Mouse (Mus musculus) limb, embryonic 11.5 days (tissue): ENCODE data around the gene Pspn. TPM values are rescaled to one million over a fixed set of nuclear protein-coding genes. Genes with fewer than 3 reads are reported as not detected.

Experiments used
- ATAC-seq: fragments of 200-750 bp; cut with Nextera tagmentation; 2 replicates; pipeline ENCODE4 v1.8.0; 2017; ENCODE audit warnings: low read depth; ENCODE audit not compliant: insufficient number of reproducible peaks, low FRiP score, low TSS enrichment
- DNase-seq: peaks from one replicate; pipeline ENCODE4 v3.0.0-alpha.2; 2015; ENCODE audit warnings: low spot score
- H3K27ac ChIP-seq: fragments of 300-500 bp; sonication (generic); replicated peaks from 2 replicates; pipeline ENCODE4 v1.5.1; 2014; ENCODE audit warnings: low read depth, mild to moderate bottlenecking, low read length
- H3K27me3 ChIP-seq: fragments of 300-500 bp; sonication (generic); 2 replicates; pipeline ENCODE4 v1.6.1; 2014; ENCODE audit warnings: mild to moderate bottlenecking, low read length, mixed read lengths; ENCODE audit not compliant: control insufficient read depth, insufficient read depth
- H3K36me3 ChIP-seq: fragments of 300-500 bp; sonication (generic); 2 replicates; pipeline ENCODE4 v1.6.1; 2014; ENCODE audit warnings: mild to moderate bottlenecking, low read length, moderate library complexity, mixed read lengths; ENCODE audit not compliant: control insufficient read depth, insufficient read depth
- H3K4me1 ChIP-seq: fragments of 300-500 bp; sonication (generic); 2 replicates; pipeline ENCODE4 v1.6.1; 2014; ENCODE audit warnings: low read length, mixed read lengths; ENCODE audit not compliant: control insufficient read depth, insufficient read depth
- H3K4me2 ChIP-seq: fragments of 300-500 bp; sonication (generic); 2 replicates; pipeline ENCODE4 v1.6.1; 2014; ENCODE audit warnings: low read depth, mild to moderate bottlenecking, moderate library complexity; ENCODE audit not compliant: severe bottlenecking
- H3K4me3 ChIP-seq: fragments of 300-500 bp; sonication (generic); 2 replicates; pipeline ENCODE4 v1.5.1; 2014; ENCODE audit warnings: low read depth, low read length
- H3K9ac ChIP-seq: fragments of 300-500 bp; sonication (generic); 2 replicates; pipeline ENCODE4 v1.6.1; 2014; ENCODE audit warnings: mild to moderate bottlenecking, low read length
- H3K9me3 ChIP-seq: fragments of 300-500 bp; sonication (generic); 2 replicates; pipeline ENCODE4 v1.6.1; 2016; ENCODE audit warnings: low read length; ENCODE audit not compliant: control insufficient read depth
- WGBS: fragments of 180-500 bp; shearing (Covaris S2); extraction: QIAGEN DNeasy Blood & Tissue Kit; methylation state at CpG from one replicate; pipeline ENCODE4 v1.1.7; 2014; 5-methylcytosine and 5-hydroxymethylcytosine counted together
- polyA plus RNA-seq: library from polyadenylated mRNA; unstranded; fragments of >200 nt; fragmentation: Nextera tagmentation; extraction: Ambion mirVana; gene quantifications from 2 replicates; pipeline ENCODE4 v1.2.1, GENCODE M21; 2014

Pspn gene
- polyA plus RNA-seq, 1 experiment from 2014 or later, result 0.72 TPM

DNA sequence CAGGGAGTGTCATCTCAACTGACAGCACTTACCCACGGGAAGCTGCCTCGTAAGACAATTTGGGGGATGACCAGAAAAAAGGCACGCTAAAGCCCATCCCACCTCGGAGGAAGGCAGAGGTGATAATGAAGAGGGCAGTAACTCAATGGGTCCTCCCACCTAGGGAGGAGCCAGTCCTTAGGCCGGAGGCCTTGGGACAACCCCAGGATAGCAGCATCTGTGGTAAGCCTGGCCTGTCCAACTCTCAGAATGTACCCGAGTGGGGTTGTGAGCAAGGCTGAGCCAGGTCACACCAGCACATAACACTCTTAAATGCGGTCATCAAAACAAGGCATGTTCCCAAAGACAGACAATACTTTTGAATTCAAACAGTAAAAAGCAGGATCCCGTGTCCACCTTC is 29.9 kb upstream of the Pspn start:
- H3K27ac ChIP-seq, result no peak overlapping the region
- peak overlapping the region; percentile 75 for H3K4me3 ChIP-seq
- 39% methylated on average over 8 of the region's 8 CpGs for WGBS
- H3K36me3 ChIP-seq, result peaks cover 28% of the 10 kb centered on the region
- H3K9ac ChIP-seq, result no peak overlapping the region
- ATAC-seq, result no peak
- peaks cover 8% of the 10 kb centered on the region for H3K4me1 ChIP-seq
- no peaks in the 10 kb centered on the region for H3K9me3 ChIP-seq
- H3K4me2 ChIP-seq, result peak overlapping the region; percentile 97
- no peaks in the 10 kb centered on the region for H3K27me3 ChIP-seq
- no peak for DNase-seq

DNA sequence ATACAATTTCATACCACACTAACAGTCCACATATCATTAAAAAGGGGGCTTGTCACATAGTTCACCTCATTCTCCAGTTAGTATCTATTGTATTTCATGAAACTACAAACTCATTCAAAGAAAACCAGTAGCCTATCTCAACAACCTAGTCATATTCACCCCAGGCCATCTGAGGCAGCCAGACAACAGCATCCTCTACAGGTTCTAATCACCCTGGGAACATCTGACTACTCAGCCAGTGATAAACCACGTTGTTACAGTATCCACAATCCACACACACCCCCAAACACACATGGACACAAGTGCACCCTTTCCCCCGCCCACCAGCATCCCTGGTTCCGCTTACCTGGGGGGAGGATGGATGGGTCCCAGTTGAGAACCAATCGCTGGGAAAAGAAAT is 27.7 kb upstream of the Pspn start:
- no peak overlapping the region for H3K4me2 ChIP-seq
- no peak for ATAC-seq
- peaks cover 8% of the 10 kb centered on the region for H3K4me1 ChIP-seq
- peaks cover 47% of the 10 kb centered on the region for H3K36me3 ChIP-seq
- H3K27ac ChIP-seq, result no peak overlapping the region
- WGBS, result 88% methylated on average over 4 of the region's 4 CpGs
- H3K9ac ChIP-seq, result no peak overlapping the region
- no peak for DNase-seq
- no peaks in the 10 kb centered on the region for H3K27me3 ChIP-seq
- no peaks in the 10 kb centered on the region for H3K9me3 ChIP-seq
- H3K4me3 ChIP-seq, result no peak overlapping the region

DNA sequence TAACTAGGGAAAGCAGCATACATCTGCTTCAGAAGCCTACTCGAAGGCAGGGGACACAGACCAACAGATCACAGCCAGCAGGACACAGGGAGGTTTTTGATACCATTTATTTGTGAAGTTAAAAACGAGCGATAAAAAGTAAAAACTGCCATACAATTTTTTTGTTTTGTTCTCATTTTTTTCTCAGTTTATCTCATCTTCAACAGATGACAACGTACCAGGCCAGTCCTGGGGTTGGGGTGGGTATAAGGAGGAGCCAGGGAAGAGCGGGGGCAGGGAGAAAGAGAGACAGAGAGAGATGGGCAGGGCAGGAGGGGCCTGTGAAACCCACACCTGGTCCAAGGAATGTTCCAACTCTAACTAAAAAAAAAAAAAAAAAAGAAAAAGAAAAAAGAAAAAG is 21.1 kb upstream of the Pspn start:
- WGBS, result 93% methylated on average over 5 of the region's 5 CpGs
- Histone ChIP-seq H3K27me3 (no peaks in the 10 kb centered on the region), H3K9ac (no peak overlapping the region), H3K36me3 (peaks cover 50% of the 10 kb centered on the region), H3K4me3 (no peak overlapping the region), H3K4me2 (no peak overlapping the region), H3K4me1 (no peaks in the 10 kb centered on the region), H3K9me3 (no peaks in the 10 kb centered on the region), H3K27ac (no peak overlapping the region)
- ATAC-seq (no peak), DNase-seq (no peak)

DNA sequence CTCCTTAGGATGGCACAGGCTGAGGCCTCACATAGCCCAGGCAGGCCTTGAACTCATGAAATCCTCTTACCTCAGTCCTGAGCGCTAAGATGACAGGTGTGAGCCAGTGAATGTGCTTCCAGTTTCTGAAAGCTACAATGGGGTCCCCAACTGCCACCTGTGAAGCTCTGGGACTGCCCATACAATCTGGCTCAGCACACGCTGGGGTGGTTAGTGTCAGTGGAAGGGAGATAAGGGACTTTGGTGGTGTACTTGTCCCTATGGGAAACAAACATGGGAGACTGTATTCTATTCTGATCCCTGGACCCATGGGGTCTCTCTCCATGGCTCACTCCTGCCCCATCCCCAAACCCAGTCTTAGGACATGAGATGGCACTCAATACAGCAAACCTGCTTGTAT is 19.9 kb upstream of the Pspn start:
- H3K36me3 ChIP-seq, result peaks cover 38% of the 10 kb centered on the region
- no peak overlapping the region for H3K4me2 ChIP-seq
- H3K4me1 ChIP-seq, result no peaks in the 10 kb centered on the region
- no peaks in the 10 kb centered on the region for H3K9me3 ChIP-seq
- ATAC-seq (no peak), DNase-seq (no peak)
- no peaks in the 10 kb centered on the region for H3K27me3 ChIP-seq
- H3K27ac ChIP-seq, result no peak overlapping the region
- 75% methylated on average over 2 of the region's 2 CpGs for WGBS
- no peak overlapping the region for H3K4me3 ChIP-seq
- H3K9ac ChIP-seq, result no peak overlapping the region

DNA sequence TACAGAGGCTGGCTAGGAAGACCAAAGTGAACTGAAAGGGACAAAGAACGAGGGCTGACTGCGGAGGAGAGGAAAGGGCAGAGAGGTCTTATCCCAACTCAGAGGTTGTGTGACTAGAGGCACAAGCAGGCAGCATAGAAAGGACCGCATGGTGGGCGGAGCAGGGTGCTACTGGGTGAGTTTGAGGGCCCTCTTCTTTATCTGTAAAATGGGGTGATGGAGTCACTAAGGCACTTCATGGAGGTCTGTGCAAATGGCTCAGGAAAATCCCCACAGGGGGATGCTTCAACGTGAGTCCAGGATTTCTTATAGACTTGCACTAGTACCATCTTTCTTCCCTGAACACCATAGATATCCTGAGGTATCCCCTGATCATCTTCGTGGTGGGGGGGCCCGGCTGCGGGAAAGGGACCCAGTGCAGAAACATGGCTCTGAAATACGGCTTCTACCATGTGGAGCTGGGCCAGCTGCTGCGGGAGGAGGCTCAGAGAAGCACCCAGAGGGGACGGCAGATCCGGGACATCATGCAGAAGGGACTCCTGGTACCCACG is 12.5 kb upstream of the Pspn start:
- Histone ChIP-seq H3K4me1 (peaks cover 4% of the 10 kb centered on the region; the same call in 1 of the 2 replicates), H3K27ac (peak overlapping the region; percentile 72; the same call in 1 of the 2 replicates), H3K4me2 (peak overlapping the region; percentile 84; the same call in 1 of the 2 replicates), H3K9ac (peak overlapping the region; percentile 80; the same call in 1 of the 2 replicates), H3K4me3 (peak overlapping the region; percentile 68; the same call in 1 of the 2 replicates), H3K27me3 (no peaks in the 10 kb centered on the region), H3K36me3 (no peaks in the 10 kb centered on the region), H3K9me3 (no peaks in the 10 kb centered on the region)
- ATAC-seq, result no peak
- no peak for DNase-seq
- 75% methylated on average over 13 of the region's 13 CpGs for WGBS

DNA sequence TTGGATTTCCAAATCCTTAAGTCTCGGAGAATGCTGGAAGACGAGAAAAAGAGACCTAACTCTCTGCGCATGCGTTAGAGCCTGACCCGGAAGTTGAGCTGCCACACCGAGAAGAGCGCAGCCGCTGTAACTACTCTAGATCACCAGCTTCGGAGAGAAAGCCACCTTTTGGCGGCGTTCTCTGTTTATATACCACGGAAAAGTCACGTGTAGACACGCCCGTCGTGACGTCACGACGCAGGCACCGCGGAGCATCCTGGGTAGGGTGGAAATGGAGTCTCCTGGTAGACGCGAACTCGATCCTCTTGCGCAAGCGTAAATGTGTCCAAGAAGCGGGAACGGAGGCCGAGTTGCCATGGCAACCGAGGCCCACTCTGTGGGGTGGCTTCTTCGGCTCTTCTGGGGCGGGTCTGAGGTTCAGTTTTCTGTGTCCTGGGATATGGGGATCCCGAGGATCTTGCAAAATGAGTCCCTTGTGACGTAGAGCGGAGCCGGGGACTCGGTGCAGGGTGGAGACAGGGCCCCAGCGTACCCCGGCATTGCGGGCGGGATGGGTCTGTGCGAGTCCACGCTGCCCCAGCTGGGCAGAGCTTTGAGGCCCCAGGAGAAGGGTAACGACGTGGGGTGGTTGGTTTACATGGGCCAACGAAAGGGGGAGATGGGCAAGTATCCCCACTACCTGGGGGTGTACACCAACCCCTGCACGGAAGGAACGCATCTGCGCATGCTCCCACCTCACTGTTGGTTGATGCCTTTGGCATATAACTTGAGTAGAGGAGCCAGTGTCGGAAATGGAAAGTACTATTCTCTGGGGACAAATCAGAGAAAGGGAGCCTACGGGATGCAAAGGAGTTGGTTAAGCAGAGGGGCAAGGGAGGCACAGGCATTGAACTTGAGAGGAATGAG is 11.7 kb upstream of the Pspn start, which contains the start of the genes Gtf2f1 and Gm17949:
Gene Gtf2f1, minus strand, starts transcription at position 53 of the 906 bp plus-strand sequence.
Gene Gm17949, plus strand, starts transcription at position 234 of the 906 bp plus-strand sequence.
- no peaks in the 10 kb centered on the region for H3K9me3 ChIP-seq
- H3K27ac ChIP-seq, result peak within 1 kb of the TSS; percentile 72
- H3K27me3 ChIP-seq, result no peaks in the 10 kb centered on the region
- H3K9ac ChIP-seq, result peak within 1 kb of the TSS; percentile 80
- peaks cover 2% of the 10 kb centered on the region; the same call in 1 of the 2 replicates for H3K36me3 ChIP-seq
- DNase-seq (peak; percentile 99), ATAC-seq (peak; percentile 89)
- under 1% methylated on average over 51 of the region's 51 CpGs for WGBS
- H3K4me2 ChIP-seq, result peak within 1 kb of the TSS; percentile 84
- peaks cover 4% of the 10 kb centered on the region; the same call in 1 of the 2 replicates for H3K4me1 ChIP-seq
- H3K4me3 ChIP-seq, result peak within 1 kb of the TSS; percentile 68

DNA sequence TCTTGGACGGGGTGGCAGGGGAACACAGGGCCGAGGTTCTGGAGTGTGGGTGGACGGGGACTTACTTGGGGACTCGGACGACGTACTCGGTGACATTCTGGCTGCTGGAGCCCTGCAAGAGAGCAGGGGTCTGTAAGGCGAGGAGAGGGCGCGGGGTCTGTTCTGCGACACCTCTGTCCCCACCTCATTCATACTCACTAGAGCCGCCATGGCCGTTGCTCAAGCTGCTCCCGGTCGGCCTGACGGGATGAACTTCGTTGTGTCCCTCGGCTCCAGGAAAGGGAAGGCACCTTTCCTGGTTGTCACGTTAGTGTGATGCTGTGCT is 11.1 kb upstream of the Pspn start:
- peak; percentile 44 for ATAC-seq
- Histone ChIP-seq H3K9ac (peak overlapping the region; percentile 53; the same call in 1 of the 2 replicates), H3K4me1 (peaks cover 4% of the 10 kb centered on the region; the same call in 1 of the 2 replicates), H3K27me3 (no peaks in the 10 kb centered on the region), H3K4me2 (peak overlapping the region; percentile 74), H3K9me3 (no peaks in the 10 kb centered on the region), H3K4me3 (peak overlapping the region; percentile 68), H3K36me3 (peaks cover 6% of the 10 kb centered on the region; the same call in 1 of the 2 replicates), H3K27ac (no peak overlapping the region)
- DNase-seq, result no peak
- under 1% methylated on average over 19 of the region's 19 CpGs for WGBS

DNA sequence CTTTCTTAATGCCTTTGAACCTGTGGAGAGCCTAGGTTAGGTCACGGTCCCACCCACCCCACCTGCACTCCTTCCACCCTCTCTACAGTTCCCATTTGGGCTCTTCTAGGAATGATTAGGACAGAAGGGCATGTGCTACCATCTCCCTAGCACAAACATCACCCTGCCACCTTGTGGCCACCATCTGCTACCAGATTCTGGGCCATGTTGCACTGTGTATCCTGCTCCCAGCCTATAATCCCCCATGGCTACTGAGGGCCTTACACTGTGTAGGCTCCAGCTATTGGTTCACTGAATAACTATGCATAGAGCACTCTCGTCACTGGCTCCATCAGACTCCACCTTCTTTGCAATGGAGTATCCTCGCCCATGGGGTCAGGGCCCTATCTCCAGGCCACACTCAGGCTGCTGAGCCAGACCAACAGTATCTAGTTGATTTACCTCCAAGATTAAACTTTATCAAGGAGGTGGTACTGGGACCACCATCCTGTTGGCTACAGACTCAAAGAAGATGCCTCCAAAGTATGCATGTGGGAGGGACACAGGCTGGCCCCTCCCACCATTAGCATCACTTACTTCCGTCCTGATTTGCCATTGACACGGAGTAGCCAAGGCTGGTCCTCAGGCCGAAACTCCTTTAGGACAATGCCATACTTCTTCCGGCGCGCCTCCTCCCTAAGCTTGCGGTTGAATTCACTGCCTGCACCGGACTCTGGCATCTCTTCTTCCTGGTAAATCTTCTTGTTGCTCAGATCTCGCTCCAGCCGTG is 7.5 kb upstream of the Pspn start:
- H3K4me3 ChIP-seq, result no peak overlapping the region
- no peaks in the 10 kb centered on the region for H3K27me3 ChIP-seq
- H3K9ac ChIP-seq, result no peak overlapping the region
- H3K36me3 ChIP-seq, result peaks cover 20% of the 10 kb centered on the region
- no peak overlapping the region for H3K4me2 ChIP-seq
- H3K4me1 ChIP-seq, result peaks cover 4% of the 10 kb centered on the region; the same call in 1 of the 2 replicates
- WGBS, result 93% methylated on average over 13 of the region's 13 CpGs
- DNase-seq, result no peak
- H3K27ac ChIP-seq, result no peak overlapping the region
- no peaks in the 10 kb centered on the region for H3K9me3 ChIP-seq
- no peak for ATAC-seq
